Comparison of ENCODE assay signal across 8 mouse cellular contexts in the genomic region with DNA sequence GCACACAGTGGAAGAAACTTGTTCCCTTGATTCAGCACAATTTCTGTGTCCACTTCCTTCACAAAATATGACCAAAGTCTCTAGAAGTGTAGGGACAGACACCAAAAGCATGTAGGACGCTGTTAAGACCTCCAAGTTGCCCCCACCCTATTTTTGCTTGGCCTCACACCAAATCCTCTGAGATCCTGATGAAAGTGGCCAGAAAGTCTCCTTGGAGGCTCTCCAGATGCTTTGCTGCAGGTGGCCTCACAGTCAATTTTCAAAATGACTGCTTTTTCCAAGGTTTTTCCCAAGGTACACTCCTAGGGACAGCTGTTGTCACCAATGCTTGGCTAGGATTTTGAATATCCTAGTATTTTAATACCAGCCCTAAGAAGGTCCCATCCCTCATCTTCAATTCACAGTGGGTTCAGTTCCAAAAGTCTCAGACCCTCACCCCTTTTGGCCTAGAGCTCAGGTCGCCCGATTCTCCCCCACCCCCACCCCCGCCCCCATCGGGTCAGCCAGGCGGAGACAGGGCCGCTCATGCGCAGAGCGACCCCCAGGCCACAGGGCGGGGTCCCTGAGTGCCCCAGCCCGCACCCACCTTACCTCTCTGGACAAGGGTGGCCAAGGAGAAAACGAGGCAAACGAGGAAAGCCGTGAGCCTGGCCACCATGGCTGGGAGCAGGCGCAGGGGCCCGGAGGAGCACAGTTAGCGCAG. TPM values are rescaled to one million over a fixed set of nuclear protein-coding genes. Genes with fewer than 3 reads are reported as not detected.
A peak's percentile ranks its signal among the peaks of the same experiment; 100 is the strongest.
DNase-seq lines count a peak whose midpoint lies in the region; ATAC-seq lines count a peak whose summit lies in the region.

No protein-coding gene starts in this region.

- no peak for ATAC-seq in hindbrain, embryonic 16.5 days
- peak; percentile 78; the same call in 1 of the 2 replicates for ATAC-seq in midbrain, embryonic 14.5 days (ENCODE audit: low FRiP score, low TSS enrichment)

- H3K9me3 ChIP-seq in hindbrain, embryonic 16.5 days (ENCODE audit: control insufficient read depth, low read length) = no peaks in the 10 kb centered on the region
- H3K9me3 ChIP-seq in midbrain, embryonic 14.5 days (ENCODE audit: control insufficient read depth, low read length) = no peaks in the 10 kb centered on the region

- 26% methylated on average over 13 of the region's 17 CpGs for WGBS in hindbrain, embryonic 16.5 days
- 21% methylated on average over 17 of the region's 17 CpGs for WGBS in midbrain, embryonic 14.5 days

- no peaks in the 10 kb centered on the region for H3K36me3 ChIP-seq in hindbrain, embryonic 16.5 days (ENCODE audit: control insufficient read depth, insufficient read depth, low read length)
- no peaks in the 10 kb centered on the region for H3K36me3 ChIP-seq in midbrain, embryonic 14.5 days (ENCODE audit: control insufficient read depth, insufficient read depth, low read length)

- peak overlapping the region; percentile 73 for H3K9ac ChIP-seq in hindbrain, embryonic 16.5 days (ENCODE audit: low read depth, low read length)
- peak overlapping the region; percentile 59 for H3K9ac ChIP-seq in midbrain, embryonic 14.5 days (replicated peaks; ENCODE audit: low read length)

- H3K27ac ChIP-seq in hindbrain, embryonic 16.5 days (ENCODE audit: low read depth, low read length) = peak overlapping the region; percentile 87
- H3K27ac ChIP-seq in midbrain, embryonic 14.5 days (replicated peaks; ENCODE audit: low read depth, low read length) = peak overlapping the region; percentile 88

- H3K4me1 ChIP-seq in hindbrain, embryonic 16.5 days (ENCODE audit: control insufficient read depth, insufficient read depth, low read depth, low read length) = no peaks in the 10 kb centered on the region; the same call in 1 of the 2 replicates
- H3K4me1 ChIP-seq in midbrain, embryonic 14.5 days (ENCODE audit: control insufficient read depth, insufficient read depth, low read length) = peaks cover 5% of the 10 kb centered on the region; the same call in 1 of the 2 replicates

- H3K4me2 ChIP-seq in hindbrain, embryonic 16.5 days (ENCODE audit: low read length) = peak overlapping the region; percentile 77
- H3K4me2 ChIP-seq in midbrain, embryonic 14.5 days (ENCODE audit: low read length) = peak overlapping the region; percentile 68

- H3K4me3 ChIP-seq in hindbrain, embryonic 16.5 days (ENCODE audit: low read length) = peak overlapping the region; percentile 51
- H3K4me3 ChIP-seq in midbrain, embryonic 14.5 days (replicated peaks; ENCODE audit: low read depth, low read length) = peak overlapping the region; percentile 45

- DNase-seq in adrenal gland, adult (ENCODE audit: inconsistent age in 2 of 2, low spot score in 1 of 2) = peak; percentile 9 to 62
- DNase-seq in adrenal gland, postnatal 14 days = no peak
- DNase-seq in right cerebral cortex, postnatal 25 days = peak; percentile 5
- no peak for DNase-seq in right cerebral cortex, postnatal 36 days (ENCODE audit: low spot score in 2 of 2)
- no peak for DNase-seq in midbrain, embryonic 14.5 days
- no peak for DNase-seq in spleen, postnatal 10 days (ENCODE audit: low spot score in 2 of 2)
- no peak for DNase-seq in layer of hippocampus, adult 11-12 months (ENCODE audit: low spot score)

- H3K27me3 ChIP-seq in hindbrain, embryonic 16.5 days (replicated peaks; ENCODE audit: control insufficient read depth, insufficient read depth, low read length) = no peaks in the 10 kb centered on the region
- H3K27me3 ChIP-seq in midbrain, embryonic 14.5 days (ENCODE audit: control insufficient read depth, insufficient read depth, low read length) = no peaks in the 10 kb centered on the region

RNA-seq across cellular contexts. Expression of a gene that starts 0.6 kb away (rescaled TPM):
- 55.5 and 58.6 TPM in 2 replicates for total RNA-seq in adrenal gland, postnatal 14 days (2021)
- 90.7 and 103 TPM in 2 replicates for polyA plus RNA-seq in hindbrain, embryonic 16.5 days (2015; fragmentation: Nextera tagmentation; extraction: Ambion mirVana)
- polyA plus RNA-seq in midbrain, embryonic 14.5 days (2014; fragmentation: Nextera tagmentation; extraction: Ambion mirVana) = 52.8 and 64.8 TPM in 2 replicates

Comparison
In these comparisons a context has a peak if more than half of its experiments do, and no peak if none do; other contexts are left out.
1. DNase-seq: peak in adrenal gland, adult (2 of 2) and right cerebral cortex, postnatal 25 days (single experiment); none in adrenal gland, postnatal 14 days (single experiment), right cerebral cortex, postnatal 36 days (0 of 2), midbrain, embryonic 14.5 days (single experiment), spleen, postnatal 10 days (0 of 2) and layer of hippocampus, adult 11-12 months (single experiment).